Mouse (Mus musculus): ENCODE measurements around the gene Gcgr.

The Gcgr gene

GRCm38 (mm10) chr11:120565114-120565513 lies 34.6 kb downstream of the Gcgr start:
- no peak for DNase-seq (ENCODE audit: low read depth in 1 of 2, low spot score in 2 of 2)

DNA sequence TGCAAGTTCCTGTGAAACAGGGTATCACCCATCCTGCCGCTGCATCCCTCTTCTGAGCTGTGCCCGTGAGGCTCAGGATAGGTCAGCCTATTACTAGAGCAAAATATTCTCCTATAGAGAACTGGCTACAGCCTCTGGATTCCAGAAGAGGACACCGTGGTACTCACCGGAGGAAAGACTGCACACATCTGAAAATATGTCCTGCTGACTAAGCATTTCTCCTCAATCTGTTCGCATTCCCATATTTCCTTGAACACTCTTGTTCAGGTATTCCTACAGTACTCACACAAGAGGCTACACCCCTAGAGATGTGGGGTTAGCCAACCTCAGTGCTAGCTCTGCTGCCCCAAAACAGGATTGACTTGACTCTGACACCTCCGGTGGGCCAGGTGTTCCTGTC lies 37.8 kb downstream of the Gcgr start:
- DNase-seq (ENCODE audit: low read depth in 1 of 2, low spot score in 2 of 2), result no peak

GRCm38 (mm10) chr11:120571122-120571521 lies 40.6 kb downstream of the Gcgr start:
- no peak for DNase-seq (ENCODE audit: low read depth in 1 of 2, low spot score in 2 of 2)

- DNase-seq (ENCODE audit: low read depth in 1 of 2, low spot score in 2 of 2), result no peak
Observed at GRCm38 (mm10) chr11:120571754-120572416, 41.4 kb downstream of the Gcgr start.

DNA sequence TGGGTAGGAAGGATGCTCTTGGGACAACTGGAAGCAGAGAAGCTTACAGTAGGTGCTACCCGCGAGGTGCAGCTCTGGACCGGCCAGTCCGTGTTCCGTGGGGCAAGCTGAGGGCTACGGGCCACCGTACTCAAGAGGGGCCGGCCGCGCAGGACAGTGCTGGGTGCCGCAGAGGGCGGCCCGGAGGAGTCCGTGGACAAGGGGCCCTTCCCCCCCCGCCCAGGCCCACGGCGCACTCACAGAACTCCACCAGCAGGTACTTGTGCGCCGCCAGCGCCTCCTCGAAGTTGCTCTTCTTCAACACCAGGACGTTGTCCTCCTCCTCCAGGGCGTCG lies 41.9 kb downstream of the Gcgr start:
- DNase-seq (ENCODE audit: low read depth in 1 of 2, low spot score in 2 of 2), result no peak

GRCm38 (mm10) chr11:120572752-120573584 lies 42.5 kb downstream of the Gcgr start, which contains the start of gene P4hb:
Gene P4hb (minus strand): TSS chr11:120573253.
- peak; percentile 98 to 99 for DNase-seq (ENCODE audit: low read depth in 1 of 2, low spot score in 2 of 2)

- no peak for DNase-seq (ENCODE audit: low read depth in 1 of 2, low spot score in 2 of 2)
Observed at GRCm38 (mm10) chr11:120573585-120574277, 43.2 kb downstream of the Gcgr start.

DNA sequence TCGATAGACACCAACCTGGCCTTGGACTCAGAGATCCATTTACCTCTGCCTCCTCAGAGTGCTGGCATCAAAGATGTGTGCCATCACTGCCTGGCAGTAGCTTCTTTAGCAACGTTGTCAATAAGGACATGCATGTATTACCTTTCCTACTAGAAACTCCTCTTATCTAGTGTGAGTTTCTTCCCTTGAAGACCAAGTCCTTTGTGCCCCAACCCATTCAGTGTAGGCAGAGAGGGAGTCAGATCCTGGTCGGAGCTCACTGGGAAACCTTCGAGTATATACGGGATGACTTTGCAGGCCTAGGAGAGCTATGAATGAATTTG lies 43.7 kb downstream of the Gcgr start:
- DNase-seq (ENCODE audit: low read depth in 1 of 2, low spot score in 2 of 2), result no peak

DNA sequence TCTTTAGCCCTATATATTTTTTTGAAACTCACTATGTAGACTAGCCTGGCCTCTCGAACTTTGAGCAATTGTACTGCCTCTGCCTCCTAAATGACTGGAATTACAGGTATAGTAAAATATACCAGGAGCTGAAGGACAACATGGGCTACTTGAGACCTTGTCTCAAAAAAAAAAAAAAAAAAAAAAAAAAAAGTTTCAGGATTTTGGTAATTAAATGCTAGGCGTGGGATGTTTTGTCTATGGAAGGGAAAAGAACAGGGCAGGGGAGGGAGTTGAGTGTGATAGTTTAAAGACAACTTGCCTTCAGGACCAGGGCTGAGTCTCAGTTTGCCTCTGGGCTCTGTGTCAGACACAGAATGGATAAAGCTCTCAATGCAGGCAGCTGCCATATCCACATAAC lies 44.5 kb downstream of the Gcgr start:
- DNase-seq (ENCODE audit: low read depth in 1 of 2, low spot score in 2 of 2), result no peak

GRCm38 (mm10) chr11:120575940-120576339 lies 45.4 kb downstream of the Gcgr start:
- no peak for DNase-seq (ENCODE audit: low read depth in 1 of 2, low spot score in 2 of 2)

DNA sequence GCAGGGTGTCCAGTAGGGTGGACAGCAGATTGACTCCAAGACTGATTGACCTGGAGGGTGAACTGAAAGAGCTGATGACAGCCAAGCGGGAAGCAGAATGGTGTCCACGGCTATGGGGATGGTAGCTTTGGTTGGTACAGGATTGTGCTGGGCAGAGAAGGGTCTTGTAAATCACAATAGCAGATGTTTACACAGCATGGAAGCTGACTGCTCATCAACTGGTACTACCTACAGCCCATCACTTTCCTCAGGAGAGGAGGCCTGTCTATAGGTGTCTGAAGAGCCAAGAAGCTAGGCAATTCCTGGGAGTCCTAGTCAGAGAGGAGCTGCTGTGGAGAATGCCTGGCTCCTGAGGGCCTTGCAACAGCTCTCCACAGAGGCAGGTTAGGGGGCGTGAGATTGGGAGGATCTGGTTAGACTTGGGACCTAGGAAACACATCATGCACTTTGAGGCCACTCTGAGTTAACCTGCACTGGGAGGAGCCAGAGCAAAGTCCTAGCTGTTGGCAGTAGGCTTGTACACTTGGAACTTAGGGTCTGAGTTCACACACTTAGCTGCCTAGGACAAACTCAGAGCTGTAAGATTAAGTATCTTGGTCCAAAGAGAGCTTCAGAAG lies 46.0 kb downstream of the Gcgr start:
- DNase-seq (ENCODE audit: low read depth in 1 of 2, low spot score in 2 of 2), result no peak

DNA sequence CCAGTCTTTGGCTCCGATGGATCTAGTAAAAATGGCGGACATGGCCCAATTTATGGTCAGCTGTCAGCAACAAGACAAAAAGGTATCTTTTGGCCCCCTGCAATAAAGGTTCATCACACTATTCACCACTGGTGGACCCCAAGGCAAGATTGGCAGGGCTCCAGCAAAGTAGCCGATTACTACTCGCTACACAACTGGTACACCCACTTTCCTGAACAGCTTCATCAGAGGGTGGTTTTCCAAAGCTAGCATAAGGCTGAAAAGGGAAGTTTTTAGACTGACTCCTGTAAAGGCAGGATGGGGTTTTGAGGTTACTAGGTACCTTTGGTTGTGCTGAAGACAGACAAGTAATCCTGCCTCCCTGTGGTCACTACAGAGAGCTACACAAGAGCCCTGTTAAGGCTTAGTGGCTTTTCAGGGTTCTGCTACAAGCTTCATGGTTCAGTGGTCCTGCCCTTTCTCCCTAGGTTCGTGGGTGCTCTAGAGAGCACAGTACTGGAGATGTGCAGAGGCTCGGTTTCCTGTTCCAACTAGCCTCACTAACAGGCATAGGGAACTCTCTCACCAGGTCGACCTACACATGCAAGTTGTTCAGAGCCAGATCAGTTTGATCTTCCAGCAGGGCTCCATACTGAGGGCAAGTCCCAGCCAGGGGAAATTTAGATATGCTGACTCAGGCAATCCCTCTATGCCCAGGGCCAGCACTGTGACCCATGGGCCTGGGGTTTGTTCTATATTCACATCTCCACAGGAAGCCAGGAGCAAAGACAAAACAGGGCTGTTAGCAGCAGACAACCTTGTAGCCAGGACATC lies 46.9 kb downstream of the Gcgr start:
- DNase-seq (ENCODE audit: low read depth in 1 of 2, low spot score in 2 of 2), result no peak

DNA sequence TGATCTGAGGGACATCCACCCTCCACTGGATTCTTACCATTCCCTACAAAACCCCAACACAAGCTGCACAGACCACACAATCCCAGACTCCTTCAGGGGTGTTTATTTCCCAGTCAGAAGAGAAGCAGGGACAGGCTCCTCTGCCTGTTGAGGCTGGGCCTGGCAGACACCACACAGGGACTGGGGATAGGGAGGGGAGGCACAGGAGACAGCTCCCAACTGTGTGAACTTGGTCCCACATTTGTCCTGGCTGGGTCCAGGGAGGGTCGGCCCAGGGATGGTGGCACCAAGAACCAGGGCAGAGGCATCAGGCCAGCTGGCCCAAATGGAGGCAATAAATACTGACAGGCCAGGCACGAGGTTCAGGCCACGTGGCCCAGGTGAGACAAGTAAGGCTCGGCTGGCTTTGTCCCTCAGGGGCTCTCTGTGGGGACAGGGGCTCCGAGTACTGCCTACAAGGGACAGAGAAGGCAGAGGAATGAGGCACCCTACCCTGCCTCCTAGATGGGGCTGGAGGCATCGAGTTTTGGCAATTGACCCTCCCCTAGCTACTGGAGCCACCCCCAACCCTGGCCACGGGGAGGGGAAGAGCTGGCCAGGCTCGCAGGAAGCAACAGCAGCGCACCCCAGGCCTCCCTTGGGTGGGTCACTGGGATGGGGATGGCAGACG lies 47.7 kb downstream of the Gcgr start:
- no peak for DNase-seq (ENCODE audit: low read depth in 1 of 2, low spot score in 2 of 2)

GRCm38 (mm10) chr11:120578694-120579243 lies 48.3 kb downstream of the Gcgr start:
- DNase-seq (ENCODE audit: low read depth in 1 of 2, low spot score in 2 of 2), result no peak

DNA sequence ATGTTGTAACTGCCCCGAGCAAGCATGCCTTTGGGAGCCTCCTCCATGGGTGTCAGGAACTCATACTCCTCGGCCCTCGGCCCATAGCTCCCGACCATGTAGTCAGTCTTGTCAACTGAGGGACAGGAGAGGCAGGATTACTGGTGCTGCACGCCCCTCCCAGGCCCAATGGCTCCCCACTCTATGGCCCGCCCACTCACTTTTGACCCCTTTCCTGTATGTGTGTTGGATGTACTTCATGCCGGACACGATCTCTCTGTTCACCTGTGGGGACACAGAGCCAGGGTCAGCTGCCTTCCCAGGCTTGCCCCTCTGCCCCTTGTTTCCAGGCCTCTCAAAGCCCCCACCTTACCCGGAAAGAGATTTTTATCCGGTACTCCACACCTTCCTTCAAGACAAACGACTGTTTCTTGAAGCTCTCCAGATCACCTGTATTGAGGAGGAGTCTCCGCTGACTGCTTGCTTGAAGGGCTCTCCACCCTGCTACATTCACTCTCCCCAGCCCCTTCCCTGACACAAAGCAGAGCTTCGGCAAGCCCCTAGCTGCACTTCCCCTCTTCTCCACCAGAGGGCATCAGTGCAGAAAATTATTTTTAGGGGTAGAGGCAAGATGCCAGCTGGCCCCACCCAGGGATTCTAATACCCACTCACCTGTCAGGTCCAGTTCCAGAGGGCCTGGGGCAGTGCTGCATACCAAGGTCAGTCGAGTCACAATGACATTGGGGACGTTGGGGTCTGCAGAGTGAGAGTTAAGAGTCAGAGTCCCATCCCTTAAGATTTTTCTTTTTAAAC lies 49.0 kb downstream of the Gcgr start:
- peak in 1 of 2 experiments; percentile 62 for DNase-seq (ENCODE audit: low read depth in 1 of 2, low spot score in 2 of 2)

- DNase-seq (ENCODE audit: low read depth in 1 of 2, low spot score in 2 of 2), result peak in 1 of 2 experiments; percentile 8
Observed at GRCm38 (mm10) chr11:120580190-120580589, 49.7 kb downstream of the Gcgr start.

DNA sequence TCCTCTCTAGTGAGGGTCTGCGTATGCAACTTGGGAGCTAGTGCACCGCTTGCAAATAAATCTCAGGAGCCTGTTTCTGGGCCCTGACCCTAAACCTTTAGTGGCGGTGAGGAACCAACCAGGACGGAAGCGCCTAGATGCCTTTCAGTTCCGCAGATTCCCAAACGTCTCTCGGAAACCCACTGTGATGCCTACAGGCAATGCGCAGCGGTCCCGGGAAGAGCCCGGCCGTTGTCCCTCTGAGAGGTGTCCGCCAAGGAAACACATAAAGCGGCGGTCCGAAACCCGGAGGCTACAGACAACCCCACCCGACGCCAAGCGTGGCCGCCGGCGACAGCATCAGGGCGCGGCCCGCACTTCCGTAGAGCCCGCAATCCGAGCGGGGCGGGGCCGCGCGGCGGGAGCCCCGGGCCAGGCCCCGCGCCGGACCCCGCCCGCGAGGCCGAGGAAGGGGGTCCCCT lies 50.4 kb downstream of the Gcgr start:
- DNase-seq (ENCODE audit: low read depth in 1 of 2, low spot score in 2 of 2), result peak in 1 of 2 experiments; percentile 51

DNA sequence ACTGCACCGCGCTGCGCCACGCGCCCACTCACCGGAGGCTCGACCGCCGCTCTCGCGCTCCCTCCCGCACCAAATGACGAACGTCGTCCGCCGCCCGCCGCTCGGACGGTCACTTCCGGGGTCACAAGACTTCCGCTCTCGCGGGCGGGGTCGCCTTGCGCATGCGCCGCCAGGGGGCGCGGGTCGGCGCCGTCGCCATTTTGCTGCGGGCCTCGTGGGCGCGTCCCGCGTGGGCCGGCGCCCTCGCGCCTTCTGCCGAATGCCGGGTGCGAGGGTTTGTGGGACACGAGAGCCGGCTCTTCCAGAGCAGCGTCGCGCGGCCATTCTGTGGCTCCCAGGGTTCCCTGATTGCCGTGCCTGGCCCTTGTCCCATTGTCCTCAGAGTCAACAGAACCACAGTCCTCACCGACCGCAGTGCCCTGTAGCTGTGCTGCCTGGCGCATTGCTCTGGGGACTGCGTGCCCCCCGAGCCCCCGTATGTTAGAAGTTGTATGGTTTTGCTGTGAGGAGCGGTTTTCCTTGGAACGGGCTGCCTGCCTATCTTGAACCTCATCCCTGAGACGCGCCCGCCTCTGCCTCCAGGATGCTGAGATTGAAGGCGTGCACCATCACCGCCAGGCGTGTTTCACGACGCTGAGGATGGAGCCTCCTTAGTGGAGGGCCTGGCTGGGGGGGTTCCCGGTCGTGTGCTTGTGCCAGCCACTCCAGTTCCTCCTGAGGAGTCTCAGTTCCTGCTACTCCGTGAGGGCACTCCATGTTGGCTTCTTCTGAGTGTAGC lies 51.2 kb downstream of the Gcgr start, which contains the start of gene Arhgdia:
Gene Arhgdia, minus strand, starts transcription at position 135 of the 778 bp plus-strand sequence.
- peak in 1 of 2 experiments; percentile 85 for DNase-seq (ENCODE audit: low read depth in 1 of 2, low spot score in 2 of 2)

Data from monocyte, adult 2 months (primary cell).